Mouse (Mus musculus): Measurements from ENCODE around the gene Cask. TPM values are rescaled to one million over a fixed set of nuclear protein-coding genes. Genes with fewer than 3 reads are reported as not detected.

Gene Cask
- total and polyA plus RNA-seq, 3 experiments: 9.4 to 13.3 TPM; not detected in 1

GRCm38 (mm10) chrX:13606741-13607140 lies 244.4 kb downstream of the Cask start:
- H3K27ac ChIP-seq (ENCODE audit: control insufficient read depth, low read depth, low read length): no peak overlapping the region
- 0 out of 2 replicates have a peak, but pooled peaks cover 2% of the 10 kb centered on the region for H3K79me2 ChIP-seq (ENCODE audit: control insufficient read depth, insufficient read depth, low read length, poor library complexity)

GRCm38 (mm10) chrX:13599966-13600365 lies 251.2 kb downstream of the Cask start:
- H3K4me3 ChIP-seq (ENCODE audit: control insufficient read depth in 1 of 2, insufficient read depth in 1 of 2, low read depth in 2 of 2, low read length in 2 of 2): no peak overlapping the region
- H3K36me3 ChIP-seq (ENCODE audit: control insufficient read depth in 1 of 2, insufficient read depth in 2 of 2, low read length in 2 of 2): no peaks in the 10 kb centered on the region
- no peak overlapping the region for H3K27ac ChIP-seq (ENCODE audit: control insufficient read depth, low read depth, low read length)
- H3K9ac ChIP-seq (ENCODE audit: control insufficient read depth, low read depth, low read length, poor library complexity, severe bottlenecking): no peak overlapping the region
- peak; percentile 34 for DNase-seq (ENCODE audit: low read depth, low spot score)
- no peaks in the 10 kb centered on the region; a peak in 1 of 4 replicates for H3K4me1 ChIP-seq (ENCODE audit: control insufficient read depth in 1 of 2, insufficient read depth in 2 of 2, low read length in 2 of 2)
- H3K27me3 ChIP-seq (ENCODE audit: control insufficient read depth in 1 of 2, insufficient read depth in 2 of 2, low read length in 2 of 2): no peaks in the 10 kb centered on the region
- TF ChIP-seq MYB (IDR thresholded peaks at IDR 0.05; ENCODE audit: low read depth, low read length): no peak
- no peaks in the 10 kb centered on the region for H3K79me2 ChIP-seq (ENCODE audit: control insufficient read depth, insufficient read depth, low read length, poor library complexity)
- no peaks in the 10 kb centered on the region for H3K9me3 ChIP-seq (replicated peaks; ENCODE audit: insufficient read depth, low read length)

More at GRCm38 (mm10) chrX:13606741-13607140, 244.4 kb downstream of the Cask start:
- H3K9me3 ChIP-seq (replicated peaks; ENCODE audit: insufficient read depth, low read length): no peaks in the 10 kb centered on the region
- peaks cover 5 to 8% of the 10 kb centered on the region in 2 experiments for H3K4me1 ChIP-seq (ENCODE audit: control insufficient read depth in 1 of 2, insufficient read depth in 2 of 2, low read length in 2 of 2)
- H3K36me3 ChIP-seq (ENCODE audit: control insufficient read depth in 1 of 2, insufficient read depth in 2 of 2, low read length in 2 of 2): peaks cover 0 to 9% of the 10 kb centered on the region in 2 experiments; a peak in 2 of 4 replicates
- DNase-seq (ENCODE audit: low read depth, low spot score): no peak
- H3K4me3 ChIP-seq (ENCODE audit: control insufficient read depth in 1 of 2, insufficient read depth in 1 of 2, low read depth in 2 of 2, low read length in 2 of 2): no peak overlapping the region
- TF ChIP-seq CHD1 (IDR thresholded peaks at IDR 0.05; ENCODE audit: low read depth, low read length) (no peak), MAZ (IDR thresholded peaks at IDR 0.05; ENCODE audit: low read depth, low read length) (no peak), BHLHE40 (IDR thresholded peaks at IDR 0.05; ENCODE audit: borderline replicate concordance, low read depth, low read length) (no peak), JUND (IDR thresholded peaks at IDR 0.05; ENCODE audit: low read depth, low read length) (no peak), MXI1 (IDR thresholded peaks at IDR 0.05; ENCODE audit: low read depth, low read length) (no peak), GABPA (IDR thresholded peaks at IDR 0.05; ENCODE audit: low read depth, low read length) (no peak), RCOR1 (IDR thresholded peaks at IDR 0.05; ENCODE audit: low read depth, low read length) (no peak), TCF12 (IDR thresholded peaks at IDR 0.05; ENCODE audit: low read depth, low read length) (no peak), ETS1 (IDR thresholded peaks at IDR 0.05; ENCODE audit: low read depth, low read length) (no peak), MAX (IDR thresholded peaks at IDR 0.05; ENCODE audit: low read length) (no peak), CTCF (IDR thresholded peaks at IDR 0.05 in 2 of 3, conservative IDR thresholded peaks at IDR 0.05 in 1 of 3; ENCODE audit: control insufficient read depth in 1 of 3, insufficient read depth in 1 of 3, low read depth in 2 of 3, low read length in 3 of 3, poor library complexity in 1 of 3, severe bottlenecking in 1 of 3) (no peak), NRF1 (IDR thresholded peaks at IDR 0.05; ENCODE audit: insufficient read depth, low read depth, low read length, poor library complexity, severe bottlenecking) (no peak), MEF2A (IDR thresholded peaks at IDR 0.05; ENCODE audit: extremely low read depth, insufficient replicate concordance, low read depth, low read length, poor library complexity, severe bottlenecking) (no peak), UBTF (IDR thresholded peaks at IDR 0.05; ENCODE audit: borderline replicate concordance, insufficient read depth, low read depth, low read length) (no peak), ELF1 (IDR thresholded peaks at IDR 0.05; ENCODE audit: low read depth, low read length) (no peak), TBP (IDR thresholded peaks at IDR 0.05; ENCODE audit: low read depth, low read length) (no peak)
- no peaks in the 10 kb centered on the region for H3K27me3 ChIP-seq (ENCODE audit: control insufficient read depth in 1 of 2, insufficient read depth in 2 of 2, low read length in 2 of 2)
- no peak overlapping the region for H3K9ac ChIP-seq (ENCODE audit: control insufficient read depth, low read depth, low read length, poor library complexity, severe bottlenecking)
